Mouse (Mus musculus) gastrocnemius, postnatal 36 days (tissue): ENCODE data around the gene Lif. TPM values are rescaled to one million over a fixed set of nuclear protein-coding genes. Genes with fewer than 3 reads are reported as not detected.

Source experiments
- DNase-seq, 2 experiments: peaks; one replicate each; pipeline ENCODE4 v3.0.0; 2022
- intact Hi-C: fragments of 180-260 bp; cut with DNase I; formaldehyde crosslinking; loops from one replicate; pipeline ENCODE4 v1.15.1; 2025
- long read RNA-seq, 2 experiments: library from polyadenylated mRNA; stranded (forward); transcript quantifications; one replicate each; pipeline ENCODE4 v2.0.0; 2021
- total RNA-seq, 2 experiments: library from RNA; stranded (reverse); gene quantifications; 2 replicates each; pipeline ENCODE4 v1.2.3; 2021

The Lif gene
- under 1 TPM; 0.13 to 0.52 TPM for total RNA-seq
- long read RNA-seq, experiment 1: 0 reads
- long read RNA-seq, experiment 2: 0 reads

GRCm38 (mm10) chr11:4256846-4257607, at the start of gene Lif:
Gene Lif (plus strand): TSS chr11:4257557.
- intact Hi-C loops: loop anchor here (2.0 kb wide), 1 partner anchor 120 kb away; no protein-coding TSS in a partner anchor
- no peak for DNase-seq

GRCm38 (mm10) chr11:4207655-4208054, 49.7 kb upstream of the Lif start:
- intact Hi-C loops: no loop called here

GRCm38 (mm10) chr11:4209556-4209955, 47.8 kb upstream of the Lif start:
- intact Hi-C loops: no loop called here
- DNase-seq: no peak

More at GRCm38 (mm10) chr11:4207655-4208054, 49.7 kb upstream of the Lif start:
- no peak for DNase-seq

GRCm38 (mm10) chr11:4210786-4211185, 46.6 kb upstream of the Lif start:
- no peak for DNase-seq

GRCm38 (mm10) chr11:4213107-4213506, 44.2 kb upstream of the Lif start:
- intact Hi-C loops: no loop called here
- no peak for DNase-seq

More at GRCm38 (mm10) chr11:4210786-4211185, 46.6 kb upstream of the Lif start:
- intact Hi-C loops: no loop called here

GRCm38 (mm10) chr11:4214572-4214971, 42.8 kb upstream of the Lif start:
- no peak for DNase-seq
- intact Hi-C loops: no loop called here

GRCm38 (mm10) chr11:4215061-4215460, 42.3 kb upstream of the Lif start:
- intact Hi-C loops: loop anchor here (5.0 kb wide), 1 partner anchor 33 kb away; no protein-coding TSS in a partner anchor
- no peak for DNase-seq

- intact Hi-C loops: loop anchor here (5.0 kb wide), 1 partner anchor 34 kb away; no protein-coding TSS in a partner anchor
- peak; percentile 38 to 41 for DNase-seq
These were observed 40.9 kb upstream of the Lif start for GRCm38 (mm10) chr11:4216248-4217000.

- DNase-seq: peak; percentile 83 to 88
- intact Hi-C loops: loop anchor here (1.0 to 5.0 kb wide), 2 partner anchors 36 to 83 kb away; partner anchors contain the start of gene Rnf215
These were observed 39.3 kb upstream of the Lif start, which contains the start of gene Castor1 for GRCm38 (mm10) chr11:4217914-4218629. Gene Castor1 (plus strand): TSS chr11:4218225.

GRCm38 (mm10) chr11:4218637-4219036, 38.7 kb upstream of the Lif start:
- intact Hi-C loops: loop anchor here (1.0 to 5.0 kb wide), 2 partner anchors 36 to 83 kb away; partner anchors contain the start of gene Rnf215
- DNase-seq: no peak

GRCm38 (mm10) chr11:4219317-4219751, 38.0 kb upstream of the Lif start:
- DNase-seq: peak; percentile 70
- intact Hi-C loops: loop anchor here (5.0 kb wide), 1 partner anchor 37 kb away; no protein-coding TSS in a partner anchor

- no peak for DNase-seq
- intact Hi-C loops: loop anchor here (5.0 kb wide), 1 partner anchor 38 kb away; no protein-coding TSS in a partner anchor
These were observed 37.4 kb upstream of the Lif start for GRCm38 (mm10) chr11:4219908-4220307.

- intact Hi-C loops: loop anchor here (1.0 kb wide), 2 partner anchors 38 to 202 kb away; no protein-coding TSS in a partner anchor
- DNase-seq: peak; percentile 78 to 81
These were observed 36.6 kb upstream of the Lif start for GRCm38 (mm10) chr11:4220443-4221400.

GRCm38 (mm10) chr11:4222046-4222950, 35.1 kb upstream of the Lif start:
- intact Hi-C loops: no loop called here

GRCm38 (mm10) chr11:4223393-4224188, 33.8 kb upstream of the Lif start:
- no peak for DNase-seq
- intact Hi-C loops: no loop called here

More at GRCm38 (mm10) chr11:4222046-4222950, 35.1 kb upstream of the Lif start:
- DNase-seq: no peak

- no peak for DNase-seq
- intact Hi-C loops: no loop called here
These were observed 33.1 kb upstream of the Lif start for GRCm38 (mm10) chr11:4224223-4224622.
